Comparison of ENCODE assay signal across 8 mouse cellular contexts in the genomic region with DNA sequence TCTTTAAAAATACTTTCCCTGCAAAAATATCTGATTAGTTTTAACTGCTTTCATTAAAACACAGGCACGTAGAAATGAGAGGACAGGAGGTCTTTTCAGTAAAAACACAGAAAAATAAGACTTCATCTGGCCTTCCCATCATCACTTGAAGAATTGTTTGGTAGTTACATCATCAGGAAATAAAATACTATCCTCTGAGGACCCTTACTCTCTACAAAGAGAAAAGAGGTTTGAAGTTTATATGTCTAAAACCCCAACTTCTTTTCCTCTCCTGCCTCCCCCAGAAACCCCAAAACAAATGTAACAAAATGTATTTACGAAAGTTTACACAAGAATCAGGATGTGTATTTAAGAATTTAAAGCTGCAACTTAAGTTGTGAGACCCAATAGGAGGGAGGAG. TPM values are rescaled to one million over a fixed set of nuclear protein-coding genes. Genes with fewer than 3 reads are reported as not detected.
A peak's percentile ranks its signal among the peaks of the same experiment; 100 is the strongest.
DNase-seq lines count a peak whose midpoint lies in the region; ATAC-seq and TF ChIP-seq lines count a peak whose summit lies in the region.

No protein-coding gene starts in this region.

- no peak for TF ChIP-seq POLR2A in embryonic fibroblast, embryonic 13.5 days (IDR thresholded peaks at IDR 0.05; ENCODE audit: low read depth, low read length)

- H3K36me3 ChIP-seq in lung, embryonic 14.5 days (ENCODE audit: insufficient read depth): no peaks in the 10 kb centered on the region; the same call in 1 of the 2 replicates
- H3K36me3 ChIP-seq in limb, embryonic 10.5 days: no peaks in the 10 kb centered on the region; the same call in 1 of the 2 replicates
- H3K36me3 ChIP-seq in neural tube, embryonic 15.5 days: no peaks in the 10 kb centered on the region

- H3K4me1 ChIP-seq in lung, embryonic 14.5 days (ENCODE audit: insufficient read depth): peaks cover 4% of the 10 kb centered on the region
- H3K4me1 ChIP-seq in embryonic fibroblast, embryonic 13.5 days (ENCODE audit: control insufficient read depth, insufficient read depth, low read length): peaks cover 13% of the 10 kb centered on the region
- peaks cover 30% of the 10 kb centered on the region for H3K4me1 ChIP-seq in limb, embryonic 10.5 days
- peaks cover 8% of the 10 kb centered on the region; the same call in 1 of the 2 replicates for H3K4me1 ChIP-seq in neural tube, embryonic 15.5 days

- H3K27ac ChIP-seq in lung, embryonic 14.5 days (ENCODE audit: low read depth): 0 out of 2 replicates have a peak overlapping the region, but pooled peaks have one; percentile 80
- peak overlapping the region; percentile 67 for H3K27ac ChIP-seq in embryonic fibroblast, embryonic 13.5 days (ENCODE audit: insufficient read depth, low read length)
- peak overlapping the region; percentile 96 for H3K27ac ChIP-seq in limb, embryonic 10.5 days
- no peak overlapping the region for H3K27ac ChIP-seq in neural tube, embryonic 15.5 days (replicated peaks)

- H3K4me2 ChIP-seq in lung, embryonic 14.5 days: peak overlapping the region; percentile 85
- peak overlapping the region; percentile 96 for H3K4me2 ChIP-seq in neural tube, embryonic 15.5 days

- H3K9ac ChIP-seq in lung, embryonic 14.5 days: peak overlapping the region; percentile 93
- peak overlapping the region; percentile 72 for H3K9ac ChIP-seq in neural tube, embryonic 15.5 days (replicated peaks)

- WGBS in lung, embryonic 14.5 days: 36% methylated on average over 2 of the region's 2 CpGs
- WGBS in limb, embryonic 10.5 days: 62% methylated on average over 2 of the region's 2 CpGs
- 60% methylated on average over 2 of the region's 2 CpGs for WGBS in neural tube, embryonic 15.5 days

- H3K4me3 ChIP-seq in lung, embryonic 14.5 days (ENCODE audit: low read depth, low read length): peak overlapping the region; percentile 74
- peak overlapping the region; percentile 42 for H3K4me3 ChIP-seq in embryonic fibroblast, embryonic 13.5 days (ENCODE audit: insufficient read depth, low read length)
- H3K4me3 ChIP-seq in limb, embryonic 10.5 days: peak overlapping the region; percentile 80
- peak overlapping the region; percentile 69 for H3K4me3 ChIP-seq in neural tube, embryonic 15.5 days (replicated peaks)

- no peaks in the 10 kb centered on the region for H3K27me3 ChIP-seq in lung, embryonic 14.5 days (ENCODE audit: insufficient read depth, low read length)
- H3K27me3 ChIP-seq in limb, embryonic 10.5 days (ENCODE audit: low read depth, poor library complexity, severe bottlenecking): no peaks in the 10 kb centered on the region
- H3K27me3 ChIP-seq in neural tube, embryonic 15.5 days (replicated peaks): peaks cover 8% of the 10 kb centered on the region

- no peak for TF ChIP-seq CTCF in lung, embryonic 14.5 days (IDR thresholded peaks at IDR 0.05; ENCODE audit: low read depth)
- no peak for TF ChIP-seq CTCF in embryonic fibroblast, embryonic 13.5 days (IDR thresholded peaks at IDR 0.05; ENCODE audit: borderline replicate concordance, insufficient read depth, low read length)

- DNase-seq in lung, embryonic 14.5 days: no peak
- DNase-seq in lung, postnatal 4 days: no peak
- DNase-seq in limb, embryonic 10.5 days (ENCODE audit: low spot score): no peak
- DNase-seq in cerebellum, adult 18-20 months: no peak
- no peak for DNase-seq in urinary bladder, postnatal 36 days (ENCODE audit: low spot score in 2 of 2)
- no peak for DNase-seq in thymus, postnatal 4 days

- no peaks in the 10 kb centered on the region for H3K9me3 ChIP-seq in lung, embryonic 14.5 days (ENCODE audit: low read depth, low read length)
- no peaks in the 10 kb centered on the region for H3K9me3 ChIP-seq in limb, embryonic 10.5 days (replicated peaks)
- H3K9me3 ChIP-seq in neural tube, embryonic 15.5 days (replicated peaks): no peaks in the 10 kb centered on the region

- ATAC-seq in lung, embryonic 14.5 days (ENCODE audit: insufficient read depth): no peak
- ATAC-seq in neural tube, embryonic 15.5 days (ENCODE audit: low FRiP score): no peak

RNA-seq across cellular contexts. Expression of gene Cmss1, which starts 58.1 kb away (rescaled TPM):
- polyA plus RNA-seq in lung, embryonic 14.5 days (2014; fragmentation: Nextera tagmentation; extraction: Ambion mirVana): 58.0 and 67.9 TPM in 2 replicates
- 6.3 and 9.0 TPM in 2 replicates for polyA plus RNA-seq in embryonic fibroblast, embryonic 13.5 days (2011; ENCODE audit: insufficient read length, low read depth, missing spikeins)
- 53.7 and 67.5 TPM in 2 replicates for polyA plus RNA-seq in limb, embryonic 10.5 days (2016; fragmentation: Nextera tagmentation; extraction: Ambion mirVana)
- 40.0 and 43.7 TPM in 2 replicates for polyA plus RNA-seq in neural tube, embryonic 15.5 days (2015; fragmentation: Nextera tagmentation; extraction: Ambion mirVana)
